Mouse (Mus musculus) intestine, embryonic 15.5 days (tissue): ENCODE results near the gene Yif1b. TPM values are rescaled to one million over a fixed set of nuclear protein-coding genes. Genes with fewer than 3 reads are reported as not detected.
A peak's percentile ranks its signal among the peaks of the same experiment; 100 is the strongest.
"Not testable (repeated sequence)": the region's sequence is repeated elsewhere in the genome, so short reads cannot be mapped to it uniquely, and the experiment has no call there.

Experiments
- ATAC-seq: fragments of 200-750 bp; cut with Nextera tagmentation; 2 replicates; pipeline ENCODE4 v1.8.0; 2017; ENCODE audit warnings: moderate TSS enrichment, moderate library complexity
- H3K27ac ChIP-seq: fragments of 300-500 bp; sonication (generic); 2 replicates; pipeline ENCODE4 v1.5.1; 2015; ENCODE audit warnings: mild to moderate bottlenecking, inconsistent platforms
- H3K27me3 ChIP-seq: fragments of 300-500 bp; sonication (generic); replicated peaks from 2 replicates; pipeline ENCODE4 v1.6.1; 2015; ENCODE audit warnings: inconsistent platforms
- H3K36me3 ChIP-seq: fragments of 300-500 bp; sonication (generic); 2 replicates; pipeline ENCODE4 v1.6.1; 2015; ENCODE audit warnings: inconsistent platforms
- H3K4me1 ChIP-seq: fragments of 300-500 bp; sonication (generic); replicated peaks from 2 replicates; pipeline ENCODE4 v1.6.1; 2015; ENCODE audit warnings: inconsistent platforms
- H3K4me2 ChIP-seq: fragments of 300-500 bp; sonication (generic); replicated peaks from 2 replicates; pipeline ENCODE4 v1.6.1; 2015; ENCODE audit warnings: mild to moderate bottlenecking, inconsistent platforms
- H3K4me3 ChIP-seq: fragments of 300-500 bp; sonication (generic); replicated peaks from 2 replicates; pipeline ENCODE4 v1.5.1; 2015; ENCODE audit warnings: inconsistent platforms
- H3K9ac ChIP-seq: fragments of 300-500 bp; sonication (generic); 2 replicates; pipeline ENCODE4 v1.6.1; 2015; ENCODE audit warnings: inconsistent platforms
- H3K9me3 ChIP-seq: fragments of 300-500 bp; sonication (generic); 2 replicates; pipeline ENCODE4 v1.6.1; 2016; ENCODE audit warnings: inconsistent platforms
- WGBS: fragments of 180-500 bp; shearing (Covaris S2); methylation state at CpG from one replicate; pipeline ENCODE4 v1.1.7; 2015; 5-methylcytosine and 5-hydroxymethylcytosine counted together
- polyA plus RNA-seq: library from polyadenylated mRNA; unstranded; fragments of >200 nt; fragmentation: Nextera tagmentation; extraction: Ambion mirVana; gene quantifications from 2 replicates; pipeline ENCODE4 v1.2.1, GENCODE M21; 2015

The Yif1b gene
- 77.7 and 86.6 TPM in 2 replicates for polyA plus RNA-seq

GRCm38 (mm10) chr7:29238019-29238967 is at the start of gene Yif1b:
Yif1b (plus strand) TSS chr7:29238329.
- Histone ChIP-seq H3K4me1 (peaks cover 7% of the 10 kb centered on the region), H3K4me3 (peak within 1 kb of the TSS; percentile 61), H3K36me3 (no peaks in the 10 kb centered on the region), H3K9ac (peak within 1 kb of the TSS; percentile 59), H3K27me3 (no peaks in the 10 kb centered on the region), H3K9me3 (no peaks in the 10 kb centered on the region), H3K27ac (peak within 1 kb of the TSS; percentile 74), H3K4me2 (peak within 1 kb of the TSS; percentile 74)
- ATAC-seq: peak; percentile 97
- under 1% methylated on average over 60 of the region's 60 CpGs for WGBS

- not testable (repeated sequence) for H3K9ac ChIP-seq, H3K4me2 ChIP-seq, H3K27me3 ChIP-seq, H3K36me3 ChIP-seq, H3K27ac ChIP-seq, H3K4me3 ChIP-seq, H3K9me3 ChIP-seq, H3K4me1 ChIP-seq
- ATAC-seq: peak; percentile 66
- WGBS: 57% methylated on average over 1 of the region's 1 CpGs
These were observed 43.9 kb upstream of the Yif1b start for GRCm38 (mm10) chr7:29194230-29194629.

- 78% methylated on average over 6 of the region's 6 CpGs for WGBS
- H3K4me2 ChIP-seq: no peak overlapping the region
- H3K36me3 ChIP-seq: no peaks in the 10 kb centered on the region
- no peak overlapping the region for H3K4me3 ChIP-seq
- H3K4me1 ChIP-seq: no peaks in the 10 kb centered on the region
- H3K9ac ChIP-seq: no peak overlapping the region
- no peak for ATAC-seq
- H3K27ac ChIP-seq: no peak overlapping the region
- H3K27me3 ChIP-seq: no peaks in the 10 kb centered on the region
- no peaks in the 10 kb centered on the region for H3K9me3 ChIP-seq
These were observed 35.6 kb upstream of the Yif1b start for GRCm38 (mm10) chr7:29202577-29202976.

- ATAC-seq: peak; percentile 69
- not testable (repeated sequence) for H3K9ac ChIP-seq
These were observed 27.1 kb upstream of the Yif1b start for GRCm38 (mm10) chr7:29211013-29211412.

GRCm38 (mm10) chr7:29211415-29212198 is 26.5 kb upstream of the Yif1b start:
- H3K27me3 ChIP-seq: no peaks in the 10 kb centered on the region
- peaks cover 11% of the 10 kb centered on the region; the same call in 1 of the 2 replicates for H3K4me1 ChIP-seq
- H3K27ac ChIP-seq: peak overlapping the region; percentile 73
- H3K36me3 ChIP-seq: no peaks in the 10 kb centered on the region
- peak overlapping the region; percentile 61 for H3K4me2 ChIP-seq
- WGBS: 5% methylated on average over 34 of the region's 34 CpGs
- H3K9me3 ChIP-seq: no peaks in the 10 kb centered on the region
- peak overlapping the region; percentile 43 for H3K4me3 ChIP-seq
- peak; percentile 92 for ATAC-seq
- peak overlapping the region; percentile 23; the same call in 1 of the 2 replicates for H3K9ac ChIP-seq

More at GRCm38 (mm10) chr7:29211013-29211412, 27.1 kb upstream of the Yif1b start:
- H3K9me3 ChIP-seq, H3K36me3 ChIP-seq, H3K27me3 ChIP-seq: not testable (repeated sequence)
- Histone ChIP-seq H3K4me1 (peaks cover 11% of the 10 kb centered on the region; the same call in 1 of the 2 replicates), H3K4me3 (peak overlapping the region; percentile 43), H3K4me2 (peak overlapping the region; percentile 61), H3K27ac (peak overlapping the region; percentile 73)
- 23% methylated on average over 15 of the region's 15 CpGs for WGBS

- H3K36me3 ChIP-seq: no peaks in the 10 kb centered on the region
- ATAC-seq: no peak
- H3K27me3 ChIP-seq: no peaks in the 10 kb centered on the region
- H3K4me2 ChIP-seq: peak overlapping the region; percentile 61
- no peak overlapping the region for H3K9ac ChIP-seq
- peaks cover 11% of the 10 kb centered on the region; the same call in 1 of the 2 replicates for H3K4me1 ChIP-seq
- H3K4me3 ChIP-seq: peak overlapping the region; percentile 43
- peak overlapping the region; percentile 73 for H3K27ac ChIP-seq
- 20% methylated on average over 26 of the region's 26 CpGs for WGBS
- H3K9me3 ChIP-seq: no peaks in the 10 kb centered on the region
These were observed 25.8 kb upstream of the Yif1b start for GRCm38 (mm10) chr7:29212199-29212765.

- 24% methylated on average over 40 of the region's 40 CpGs for WGBS
- not testable (repeated sequence) for ATAC-seq
- H3K4me2 ChIP-seq: peak overlapping the region; percentile 61
These were observed 25.2 kb upstream of the Yif1b start for GRCm38 (mm10) chr7:29212775-29213560.

GRCm38 (mm10) chr7:29213675-29214082 is 24.4 kb upstream of the Yif1b start, which contains the start of gene Catsperg1:
Catsperg1 (minus strand) TSS chr7:29214035.
- Histone ChIP-seq H3K27ac (no peak within 1 kb of the TSS), H3K4me3 (0 out of 2 replicates have a peak within 1 kb of the TSS, but pooled peaks have one; percentile 43), H3K9me3 (no peaks in the 10 kb centered on the region), H3K9ac (no peak within 1 kb of the TSS), H3K4me2 (peak within 1 kb of the TSS; percentile 61), H3K27me3 (no peaks in the 10 kb centered on the region), H3K4me1 (peaks cover 11% of the 10 kb centered on the region; the same call in 1 of the 2 replicates), H3K36me3 (no peaks in the 10 kb centered on the region)
- WGBS: 4% methylated on average over 20 of the region's 20 CpGs
- ATAC-seq: peak; percentile 26

More at GRCm38 (mm10) chr7:29212775-29213560, 25.2 kb upstream of the Yif1b start:
- H3K4me1 ChIP-seq: peaks cover 11% of the 10 kb centered on the region; the same call in 1 of the 2 replicates
- not testable (repeated sequence) for H3K36me3 ChIP-seq, H3K9ac ChIP-seq, H3K9me3 ChIP-seq, H3K27me3 ChIP-seq, H3K27ac ChIP-seq
- 0 out of 2 replicates have a peak overlapping the region, but pooled peaks have one; percentile 43 for H3K4me3 ChIP-seq

- Histone ChIP-seq H3K9ac (no peak overlapping the region), H3K4me1 (peaks cover 11% of the 10 kb centered on the region; the same call in 1 of the 2 replicates), H3K27me3 (no peaks in the 10 kb centered on the region), H3K4me2 (no peak overlapping the region; the same call in 1 of the 2 replicates), H3K36me3 (no peaks in the 10 kb centered on the region), H3K27ac (no peak overlapping the region), H3K4me3 (no peak overlapping the region), H3K9me3 (no peaks in the 10 kb centered on the region)
- ATAC-seq: no peak
- 54% methylated on average over 2 of the region's 2 CpGs for WGBS
These were observed 23.9 kb upstream of the Yif1b start for GRCm38 (mm10) chr7:29214236-29214635.

- H3K4me3 ChIP-seq: no peak overlapping the region
- H3K27me3 ChIP-seq: no peaks in the 10 kb centered on the region
- H3K36me3 ChIP-seq: 0 out of 2 replicates have a peak, but pooled peaks cover 2% of the 10 kb centered on the region
- no peak overlapping the region for H3K4me2 ChIP-seq
- no peak overlapping the region for H3K9ac ChIP-seq
- 48% methylated on average over 15 of the region's 15 CpGs for WGBS
- no peak for ATAC-seq
- peaks cover 11% of the 10 kb centered on the region; the same call in 1 of the 2 replicates for H3K4me1 ChIP-seq
- no peak overlapping the region for H3K27ac ChIP-seq
- H3K9me3 ChIP-seq: peaks cover 6% of the 10 kb centered on the region; the same call in 1 of the 2 replicates
These were observed 23.3 kb upstream of the Yif1b start for GRCm38 (mm10) chr7:29214846-29215245.
